Mouse (Mus musculus): ENCODE results near the gene Gm13288. TPM values are rescaled to one million over a fixed set of nuclear protein-coding genes. Genes with fewer than 3 reads are reported as not detected.

Gene Gm13288
- polyA plus RNA-seq, 1 experiment = 0.18 TPM

- Histone ChIP-seq H3K4me3 (ENCODE audit: insufficient read depth, poor library complexity, severe bottlenecking) (no peak overlapping the region), H3K36me3 (ENCODE audit: control insufficient read depth, insufficient read depth) (no peaks in the 10 kb centered on the region), H3K79me2 (ENCODE audit: control insufficient read depth, insufficient read depth) (no peaks in the 10 kb centered on the region), H3K27me3 (ENCODE audit: control insufficient read depth, insufficient read depth, insufficient read length) (peaks cover 25% of the 10 kb centered on the region), H3K79me3 (ENCODE audit: low read depth) (no peaks in the 10 kb centered on the region), H3ac (ENCODE audit: control insufficient read depth, insufficient read length, low read depth) (no peak overlapping the region)
- no peak for TF ChIP-seq MYOD1 (IDR thresholded peaks at IDR 0.05; ENCODE audit: control insufficient read depth, insufficient read length, low read depth)
- no peak for TF ChIP-seq USF1 (IDR thresholded peaks at IDR 0.05; ENCODE audit: low read depth)
- no peak for TF ChIP-seq FOSL1 (IDR thresholded peaks at IDR 0.05; ENCODE audit: insufficient read depth, low read length, poor library complexity, severe bottlenecking)
- no peak for TF ChIP-seq MAX (IDR thresholded peaks at IDR 0.05)
- TF ChIP-seq MYOG (IDR thresholded peaks at IDR 0.05; ENCODE audit: control insufficient read depth, extremely low read depth, insufficient read length) = no peak
- no peak for TF ChIP-seq CTCF (IDR thresholded peaks at IDR 0.05; ENCODE audit: control insufficient read depth, insufficient read depth, insufficient read length)
- TF ChIP-seq CEBPB (IDR thresholded peaks at IDR 0.05; ENCODE audit: low read depth) = no peak
Observed at GRCm38 (mm10) chr4:88851026-88851763, 45.9 kb downstream of the Gm13288 start.

Other genes with a start within 250 kb of the Gm13288 start
- gene Ifna15, start 247.3 kb upstream of the Gm13288 start, polyA plus RNA-seq (2012; fragmentation: generic; extraction: Trizol) = not detected
- gene Ifna14, start 233.7 kb upstream of the Gm13288 start, polyA plus RNA-seq (2012; fragmentation: generic; extraction: Trizol) = not detected
- not detected for gene Ifna9, start 213.1 kb upstream of the Gm13288 start, polyA plus RNA-seq (2012; fragmentation: generic; extraction: Trizol)
- not detected for gene Ifna12, start 202.2 kb upstream of the Gm13288 start, polyA plus RNA-seq (2012; fragmentation: generic; extraction: Trizol)
- gene C87499, start 171.1 kb upstream of the Gm13288 start, polyA plus RNA-seq (2012; fragmentation: generic; extraction: Trizol) = not detected
- gene Ifna13, start 161.1 kb upstream of the Gm13288 start, polyA plus RNA-seq (2012; fragmentation: generic; extraction: Trizol) = not detected
- not detected for gene Ifna16, start 128.6 kb upstream of the Gm13288 start, polyA plus RNA-seq (2012; fragmentation: generic; extraction: Trizol)
- gene Ifna2, start 121.6 kb upstream of the Gm13288 start, polyA plus RNA-seq (2012; fragmentation: generic; extraction: Trizol) = not detected
- gene Ifnab, start 114.2 kb upstream of the Gm13288 start, polyA plus RNA-seq (2012; fragmentation: generic; extraction: Trizol) = not detected
- 1.9 TPM for gene Gm26566, start 83.7 kb upstream of the Gm13288 start, polyA plus RNA-seq (2012; fragmentation: generic; extraction: Trizol)
- 11.6 TPM for gene Klhl9, start 83.1 kb upstream of the Gm13288 start, polyA plus RNA-seq (2012; fragmentation: generic; extraction: Trizol)
- gene Gm13271, start 50.7 kb upstream of the Gm13288 start, polyA plus RNA-seq (2012; fragmentation: generic; extraction: Trizol) = not detected
- not detected for gene Gm13283, start 45.4 kb upstream of the Gm13288 start, polyA plus RNA-seq (2012; fragmentation: generic; extraction: Trizol)
- gene Gm13290, start 31.7 kb upstream of the Gm13288 start, polyA plus RNA-seq (2012; fragmentation: generic; extraction: Trizol) = 1.3 TPM
- not detected for gene Gm13289, start 28.6 kb upstream of the Gm13288 start, polyA plus RNA-seq (2012; fragmentation: generic; extraction: Trizol)
- gene Gm13272, start 25.7 kb upstream of the Gm13288 start, polyA plus RNA-seq (2012; fragmentation: generic; extraction: Trizol) = not detected
- gene Ifnz, start 23.4 kb upstream of the Gm13288 start, polyA plus RNA-seq (2012; fragmentation: generic; extraction: Trizol) = not detected
- 0.92 TPM for gene Gm13276, start 19.8 kb upstream of the Gm13288 start, polyA plus RNA-seq (2012; fragmentation: generic; extraction: Trizol)
- gene Gm13277, start 16.9 kb upstream of the Gm13288 start, polyA plus RNA-seq (2012; fragmentation: generic; extraction: Trizol) = not detected
- gene Gm13278, start 14.0 kb upstream of the Gm13288 start, polyA plus RNA-seq (2012; fragmentation: generic; extraction: Trizol) = not detected
- gene Gm13275, start 11.0 kb upstream of the Gm13288 start, polyA plus RNA-seq (2012; fragmentation: generic; extraction: Trizol) = 0.42 TPM
- not detected for gene Gm13279, start 8.1 kb upstream of the Gm13288 start, polyA plus RNA-seq (2012; fragmentation: generic; extraction: Trizol)
- gene Gm13285, start 5.9 kb upstream of the Gm13288 start, polyA plus RNA-seq (2012; fragmentation: generic; extraction: Trizol) = not detected
- 0.42 TPM for gene Gm13287, start 2.3 kb upstream of the Gm13288 start, polyA plus RNA-seq (2012; fragmentation: generic; extraction: Trizol)
- gene Ifna7, start 10.7 kb downstream of the Gm13288 start, polyA plus RNA-seq (2012; fragmentation: generic; extraction: Trizol) = not detected
- not detected for gene Ifna11, start 14.4 kb downstream of the Gm13288 start, polyA plus RNA-seq (2012; fragmentation: generic; extraction: Trizol)
- gene Ifna6, start 21.9 kb downstream of the Gm13288 start, polyA plus RNA-seq (2012; fragmentation: generic; extraction: Trizol) = not detected
- gene Ifna5, start 30.0 kb downstream of the Gm13288 start, polyA plus RNA-seq (2012; fragmentation: generic; extraction: Trizol) = not detected
- not detected for gene Ifna4, start 36.3 kb downstream of the Gm13288 start, polyA plus RNA-seq (2012; fragmentation: generic; extraction: Trizol)
- not detected for gene Ifna1, start 44.6 kb downstream of the Gm13288 start, polyA plus RNA-seq (2012; fragmentation: generic; extraction: Trizol)
- gene Ifne, start 74.7 kb downstream of the Gm13288 start, polyA plus RNA-seq (2012; fragmentation: generic; extraction: Trizol) = not detected